Mouse (Mus musculus) brain, embryonic 14.5 days (tissue): ENCODE measurements at regions not wholly inside any gene's neighbourhood (a gene's known extent, or its start where the extent isn't known, plus 50 kb on each side); places are given as distances from the start of the nearest gene placed in this dataset.

Experiments used
- DNase-seq: peaks from one replicate; pipeline ENCODE4 v3.0.0-alpha.2; 2011; ENCODE audit warnings: low read depth
- CTCF ChIP-seq: fragments of 200-500 bp; IDR thresholded peaks from 2 replicates; pipeline ENCODE4 v1.5.1; 2012; ENCODE audit warnings: inconsistent platforms, mild to moderate bottlenecking, moderate library complexity, borderline replicate concordance; ENCODE audit not compliant: insufficient read depth, insufficient read length; ENCODE audit errors: extremely low read depth
- POLR2A ChIP-seq: fragments of 200-500 bp; IDR thresholded peaks from 2 replicates; pipeline ENCODE4 v1.6.1; 2012; ENCODE audit warnings: mild to moderate bottlenecking, inconsistent platforms, borderline replicate concordance; ENCODE audit not compliant: poor library complexity, insufficient read depth, insufficient read length, severe bottlenecking; ENCODE audit errors: extremely low read depth

DNA sequence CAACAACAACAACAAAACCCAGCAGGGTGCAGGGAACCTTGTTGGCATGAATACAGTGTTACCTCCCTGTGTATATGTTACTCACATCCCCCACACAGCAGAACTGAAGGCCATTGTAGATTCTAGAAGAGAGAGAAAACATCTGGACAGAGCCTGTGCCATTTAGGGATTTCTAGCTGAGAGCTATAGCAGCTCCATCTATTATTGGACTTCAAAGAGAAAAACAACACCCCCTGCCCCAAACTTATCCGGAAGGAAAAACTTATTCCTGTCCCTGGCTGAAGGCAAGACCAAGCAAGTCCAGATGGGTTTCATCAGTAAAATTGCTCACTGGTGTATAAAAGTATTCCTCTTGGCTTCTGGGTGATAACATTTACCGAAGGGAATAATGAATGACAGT is 98.6 kb upstream of the St8sia2 start:
- no peak for TF ChIP-seq POLR2A
- DNase-seq: no peak

DNA sequence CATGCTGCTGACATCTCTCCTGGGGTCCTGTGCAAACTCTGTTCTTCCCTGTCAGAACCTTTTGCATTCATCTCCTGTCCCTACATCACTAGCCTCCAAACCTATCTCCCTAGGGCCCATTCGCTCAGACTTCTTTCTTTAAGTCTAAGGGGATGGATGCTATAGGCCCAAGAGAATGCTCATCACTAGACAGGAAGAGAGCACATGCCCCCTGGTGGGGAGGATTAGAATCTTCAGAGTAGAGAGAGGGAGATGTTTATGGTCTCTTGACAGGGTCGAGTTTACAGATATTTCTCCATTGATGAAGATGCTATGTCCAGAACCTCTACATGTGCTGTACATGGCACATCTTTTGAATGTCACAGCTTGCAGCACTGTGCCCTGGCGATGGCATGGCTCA is 94.9 kb upstream of the St8sia2 start:
- peak; percentile 42 for DNase-seq
- TF ChIP-seq CTCF (peak; percentile 31; the same call in 1 of the 2 replicates), POLR2A (no peak)

DNA sequence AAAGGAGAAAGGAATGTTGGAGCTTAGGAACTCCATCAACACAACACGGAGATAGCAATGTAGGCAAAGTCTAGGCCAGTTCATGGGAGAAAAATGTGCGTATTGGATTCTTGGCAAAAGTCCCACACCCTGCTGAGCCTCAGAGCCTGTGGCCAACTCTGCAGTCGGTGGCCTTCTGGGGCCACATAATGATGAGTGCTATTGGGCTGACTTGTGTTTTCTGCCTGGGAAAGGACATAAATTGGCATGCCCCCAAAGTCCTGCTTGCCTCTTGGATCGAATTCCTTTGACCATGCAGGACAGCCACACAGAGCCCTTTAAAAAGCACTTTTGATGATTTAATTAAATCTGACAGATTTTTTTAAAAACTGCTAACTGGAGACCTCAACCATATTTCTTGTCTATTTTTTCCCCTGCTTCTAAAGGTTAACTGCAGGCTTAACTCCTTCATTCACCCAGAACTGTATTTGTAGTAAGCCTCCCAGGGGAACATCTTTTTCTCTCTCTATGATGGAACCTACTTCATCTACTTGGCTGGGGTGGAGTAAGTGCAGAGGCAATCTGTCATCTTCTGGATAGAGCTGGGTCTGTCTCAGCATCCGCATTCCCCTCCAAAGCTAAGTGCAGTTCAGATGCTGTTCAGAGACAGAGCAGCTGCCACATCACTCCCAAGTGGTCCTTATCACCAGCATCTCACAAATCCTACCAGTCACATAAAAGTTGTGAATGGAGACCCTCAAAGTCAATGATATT is 93.9 kb upstream of the St8sia2 start:
- no peak for TF ChIP-seq POLR2A
- peak; percentile 80 for DNase-seq

DNA sequence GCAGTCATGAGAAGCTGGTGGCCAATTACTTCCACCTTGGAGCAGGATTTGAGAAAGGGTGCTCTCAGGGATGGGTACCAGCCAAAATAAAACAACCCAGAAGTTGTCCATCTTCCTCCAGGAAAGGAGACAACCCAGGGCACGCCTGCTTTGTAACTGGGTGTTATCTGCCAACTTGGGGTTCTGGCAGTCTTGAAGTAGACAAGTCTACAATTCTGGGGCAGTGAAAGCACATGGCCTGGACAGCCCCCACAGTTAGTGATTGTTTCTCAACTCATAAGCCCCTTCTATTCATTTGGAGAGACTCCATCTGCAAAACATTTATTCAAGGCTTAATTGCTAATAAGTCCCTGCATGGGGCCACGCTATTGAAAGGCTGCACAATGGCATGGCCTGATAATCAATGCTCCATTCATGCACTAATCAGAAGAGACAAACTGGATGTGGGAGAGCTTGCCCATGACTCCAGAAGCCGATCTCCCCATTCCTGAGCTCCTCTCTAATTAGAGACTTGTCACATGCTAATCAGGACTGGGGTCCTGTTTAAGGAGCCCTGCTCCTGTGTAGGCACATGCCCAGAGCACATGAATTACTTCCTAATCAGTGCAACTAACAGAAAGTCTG is 78.0 kb upstream of the St8sia2 start:
- DNase-seq: peak; percentile 92
- TF ChIP-seq POLR2A (no peak), CTCF (no peak)

DNA sequence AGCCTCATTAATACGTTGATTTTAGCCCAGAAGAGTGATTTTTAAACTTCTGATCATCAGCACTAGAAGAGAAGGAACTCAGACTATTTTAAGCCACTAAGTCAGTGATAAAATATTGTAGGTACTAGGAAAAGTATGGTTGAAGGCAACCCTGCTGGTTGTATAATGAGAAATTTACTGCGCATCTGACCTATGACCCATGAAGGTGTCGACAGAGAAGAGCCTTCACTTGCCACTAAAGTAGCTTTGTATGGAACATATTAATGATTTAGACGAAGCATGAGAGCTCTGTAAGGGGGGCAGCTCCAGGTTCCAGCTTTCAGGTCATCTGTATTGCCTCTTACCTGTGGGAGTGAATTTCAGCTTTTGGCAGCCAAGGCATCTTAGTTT is 67.4 kb upstream of the St8sia2 start:
- no peak for TF ChIP-seq POLR2A
- no peak for TF ChIP-seq CTCF
- no peak for DNase-seq

DNA sequence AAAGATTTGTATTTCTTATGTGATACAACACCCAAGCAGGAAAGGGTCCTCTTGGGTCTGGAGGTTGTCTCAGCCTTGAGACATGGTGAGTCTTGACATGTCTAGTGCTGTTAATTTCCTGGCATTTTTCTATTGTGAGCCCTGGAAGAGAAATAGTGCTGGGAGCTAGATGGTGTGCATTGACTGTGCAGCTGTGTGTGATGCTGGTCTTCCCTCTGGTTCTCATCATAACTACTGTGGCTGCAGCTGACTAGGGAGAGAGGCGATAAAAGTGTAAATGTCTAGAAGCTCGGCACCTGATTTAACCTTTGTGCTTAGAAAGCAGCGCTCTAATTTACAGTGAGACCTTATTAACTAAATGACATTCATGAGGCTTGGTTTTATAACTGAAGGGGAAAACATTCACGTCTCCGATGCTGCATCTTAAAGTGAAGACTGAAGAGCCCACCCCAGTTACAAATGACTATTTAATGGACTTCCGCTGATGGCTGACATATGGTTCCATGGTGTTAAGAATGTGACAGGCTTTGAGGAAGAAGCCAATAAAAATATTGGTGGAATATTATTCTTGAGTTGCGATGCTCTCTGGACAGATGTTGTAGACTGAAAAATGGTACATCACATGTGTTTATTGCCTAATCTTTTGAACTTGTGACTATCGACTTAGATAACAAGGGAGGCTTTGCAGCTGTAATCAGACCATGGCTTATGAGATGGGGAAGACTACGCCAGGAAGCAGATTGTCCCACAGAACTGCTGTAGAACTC is 66.8 kb upstream of the St8sia2 start:
- no peak for DNase-seq
- TF ChIP-seq CTCF (no peak), POLR2A (no peak)

DNA sequence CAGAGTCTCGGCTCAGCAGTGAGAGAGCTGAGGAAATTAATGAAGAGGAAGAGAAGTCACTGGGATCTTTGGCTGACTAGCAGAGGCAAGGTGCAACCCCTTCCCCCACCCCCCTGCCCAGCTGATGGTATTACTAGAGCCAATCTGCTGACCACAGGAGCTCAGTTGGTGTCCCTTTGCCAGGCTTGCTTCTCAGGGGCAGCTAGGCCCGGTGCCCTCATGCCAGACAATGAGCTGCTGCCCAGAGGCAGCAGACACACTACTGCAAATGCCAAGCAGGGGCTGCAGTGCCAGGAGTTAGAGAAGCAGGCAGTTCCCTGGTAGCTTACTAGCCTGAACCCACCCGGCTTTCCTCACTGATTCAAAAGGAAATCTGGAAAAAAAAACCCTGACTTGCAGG is 59.1 kb upstream of the St8sia2 start:
- TF ChIP-seq POLR2A (no peak), CTCF (no peak)

DNA sequence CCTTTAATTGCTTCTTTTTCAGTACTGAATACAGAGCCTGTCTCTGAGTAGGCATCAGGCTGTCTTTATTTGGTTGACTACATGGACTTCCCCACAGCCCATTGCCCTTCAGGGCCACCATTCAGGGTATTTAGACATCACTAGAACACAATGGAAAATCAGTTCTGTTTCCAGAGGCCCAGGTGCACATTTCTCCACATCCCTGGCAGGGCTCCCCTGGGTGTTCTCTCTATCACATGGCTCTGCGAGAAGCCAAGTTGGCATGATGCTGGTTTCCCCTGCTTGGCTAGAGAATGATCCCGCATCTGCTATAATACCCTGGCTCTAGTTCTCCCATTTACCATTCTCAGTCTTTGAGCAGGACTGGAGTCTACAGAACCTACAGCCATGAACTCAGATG is 57.3 kb upstream of the St8sia2 start:
- TF ChIP-seq POLR2A: no peak
- no peak for DNase-seq

More for the DNA sequence above, 59.1 kb upstream of the St8sia2 start:
- DNase-seq: no peak

DNA sequence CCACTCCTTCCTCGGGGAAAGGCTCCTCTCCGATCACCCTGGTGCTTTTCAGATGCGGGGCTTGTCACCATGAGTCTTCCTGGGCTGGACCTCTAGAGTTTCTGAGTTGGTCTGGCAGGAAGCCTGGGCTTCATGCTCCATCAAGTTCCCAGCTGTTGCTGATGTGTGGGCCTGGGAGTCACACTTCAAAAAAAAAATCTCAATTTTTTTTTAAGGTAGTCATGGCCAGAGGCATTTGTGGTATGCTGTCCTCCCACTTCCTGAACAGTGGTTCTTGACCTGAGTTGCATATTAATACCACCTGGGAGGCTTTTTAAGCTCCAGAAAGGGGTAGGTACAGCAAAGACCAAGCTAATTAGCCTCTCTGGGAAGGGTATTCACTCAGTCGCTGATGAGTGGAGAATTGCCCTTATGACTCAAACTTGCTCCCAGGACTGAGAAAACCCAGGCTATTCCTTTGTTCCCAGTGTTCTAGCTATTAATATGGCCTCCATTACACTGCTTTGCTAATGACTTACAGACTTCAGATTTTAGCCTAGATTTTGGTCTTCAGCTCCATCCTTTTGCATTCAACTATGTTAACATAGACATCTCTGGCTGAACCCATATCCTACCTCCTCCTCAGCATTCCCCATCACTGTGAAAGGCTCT is 52.1 kb upstream of the St8sia2 start:
- DNase-seq: no peak
- TF ChIP-seq CTCF (no peak), POLR2A (no peak)
